Mouse (Mus musculus) forelimb bud, embryonic 11.5 days (tissue): Measurements from ENCODE around the gene Mov10.
"Not testable (repeated sequence)": the region's sequence is repeated elsewhere in the genome, so short reads cannot be mapped to it uniquely, and the experiment has no call there.

Experiments used
- DNase-seq: peaks from one replicate; pipeline ENCODE4 v3.0.0-alpha.2; 2012; ENCODE audit warnings: low read depth, low spot score

Mov10 gene

DNA sequence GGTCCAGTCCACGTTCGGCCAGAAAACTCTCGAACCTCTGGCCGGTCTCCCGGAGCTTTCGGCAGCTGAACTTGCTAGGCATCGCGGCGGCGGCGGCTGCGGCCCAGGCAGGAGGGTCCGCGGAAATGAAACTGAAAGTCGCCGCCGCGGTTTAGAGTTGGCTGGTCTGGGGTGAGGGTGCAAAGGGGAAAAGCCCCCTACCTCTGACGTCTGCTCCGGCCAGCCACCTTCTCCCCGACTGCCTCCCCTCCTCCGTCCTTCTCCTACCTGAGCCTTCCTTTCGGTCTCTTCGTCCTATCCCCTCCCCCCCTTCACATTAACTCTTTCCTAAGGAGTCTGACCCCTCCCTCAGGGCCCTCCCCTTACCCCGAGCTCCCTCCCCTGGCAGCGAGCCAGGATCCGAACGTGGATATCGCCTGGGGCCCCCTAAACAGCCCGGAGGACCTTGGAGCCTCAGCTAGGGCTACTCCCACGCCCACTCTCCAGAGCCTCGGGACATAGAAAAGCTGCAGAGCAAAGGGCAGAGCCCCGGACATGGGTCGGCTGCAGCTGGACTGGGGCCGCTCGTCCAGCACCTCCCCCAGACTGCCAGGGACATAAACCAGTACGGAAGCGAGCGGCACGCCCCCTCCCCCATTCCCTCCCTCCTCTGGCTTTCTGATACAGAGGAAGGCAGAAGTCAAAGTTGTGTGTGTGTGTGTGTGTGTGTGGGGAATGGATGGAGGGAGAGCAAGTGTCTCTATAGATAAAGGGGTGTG lies at the start of gene Mov10:
Mov10 (minus strand) TSS at position 573 of the 758 bp plus-strand sequence.
- peak; percentile 83 for DNase-seq

- DNase-seq = not testable (repeated sequence)
Measured at GRCm38 (mm10) chr3:104866674-104867073, 48.3 kb upstream of the Mov10 start.

DNA sequence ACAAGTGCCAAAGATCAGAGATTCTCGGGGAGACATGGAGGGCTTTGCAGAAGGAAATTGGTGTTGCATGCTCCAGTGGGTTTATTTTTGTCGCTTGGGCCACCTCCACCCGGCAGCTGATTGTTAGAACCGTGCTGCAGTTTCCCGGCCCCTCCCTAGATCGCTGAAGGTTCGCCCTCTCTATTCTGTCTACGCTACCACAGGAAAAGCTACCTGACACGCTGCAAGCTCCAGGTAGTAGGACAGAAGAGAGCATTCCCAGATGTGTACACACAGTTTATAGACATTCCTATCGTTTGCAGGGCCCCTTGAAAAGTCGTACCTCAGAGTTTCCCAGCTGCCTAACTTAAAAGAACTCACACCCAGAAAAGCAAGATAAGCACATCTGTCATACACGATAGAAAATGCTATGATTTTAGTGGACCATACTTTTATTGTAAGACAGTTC lies 47.0 kb upstream of the Mov10 start:
- DNase-seq = no peak

GRCm38 (mm10) chr3:104864651-104865340 lies 46.4 kb upstream of the Mov10 start:
- peak; percentile 75 for DNase-seq

DNA sequence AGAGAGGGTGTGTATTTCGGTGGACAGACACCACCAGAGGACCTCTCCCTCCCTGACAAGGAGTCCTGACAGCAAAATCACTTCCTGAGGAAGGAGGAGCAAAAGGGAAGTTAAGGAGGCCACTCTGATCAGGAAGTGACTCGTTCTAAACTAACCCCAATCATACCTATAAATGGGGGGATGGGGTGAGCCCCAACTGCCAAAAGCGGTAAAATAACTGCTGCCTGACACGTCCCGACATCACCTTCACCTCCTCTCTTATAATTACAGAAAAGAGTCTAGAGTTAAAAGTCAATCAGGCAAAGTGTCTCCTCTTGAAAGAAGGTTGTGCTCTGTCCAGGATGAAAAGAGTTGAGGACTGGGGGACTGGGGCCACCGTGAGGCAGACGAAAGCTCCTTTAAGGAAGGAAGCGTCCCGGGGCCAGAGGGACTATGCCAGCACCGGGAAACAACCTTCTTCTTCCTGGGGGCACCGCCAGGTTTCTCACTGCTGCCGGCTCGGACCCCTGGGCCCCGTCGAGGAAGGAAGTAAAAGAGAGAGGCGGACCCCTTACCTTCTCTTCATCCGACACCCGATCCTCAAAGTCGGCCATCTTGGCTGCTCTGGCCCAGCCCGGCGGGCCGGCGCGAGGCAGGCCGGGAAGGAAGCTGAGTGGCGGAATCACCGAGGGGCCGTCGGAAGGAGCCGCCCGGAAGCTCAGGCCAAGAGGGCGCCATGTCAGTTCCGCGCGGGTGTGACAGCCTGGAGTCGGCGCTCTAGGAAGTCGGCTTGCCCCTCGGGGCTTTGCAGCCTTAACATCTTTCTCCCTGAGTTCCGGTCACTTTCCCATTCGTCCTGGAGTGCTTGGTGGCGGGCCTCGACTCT lies 45.7 kb upstream of the Mov10 start, which contains the start of the genes St7l and Capza1:
St7l (plus strand) TSS at position 220 of the 865 bp plus-strand sequence.
Capza1 (minus strand) TSS at position 720 of the 865 bp plus-strand sequence.
- peak; percentile 83 for DNase-seq

DNA sequence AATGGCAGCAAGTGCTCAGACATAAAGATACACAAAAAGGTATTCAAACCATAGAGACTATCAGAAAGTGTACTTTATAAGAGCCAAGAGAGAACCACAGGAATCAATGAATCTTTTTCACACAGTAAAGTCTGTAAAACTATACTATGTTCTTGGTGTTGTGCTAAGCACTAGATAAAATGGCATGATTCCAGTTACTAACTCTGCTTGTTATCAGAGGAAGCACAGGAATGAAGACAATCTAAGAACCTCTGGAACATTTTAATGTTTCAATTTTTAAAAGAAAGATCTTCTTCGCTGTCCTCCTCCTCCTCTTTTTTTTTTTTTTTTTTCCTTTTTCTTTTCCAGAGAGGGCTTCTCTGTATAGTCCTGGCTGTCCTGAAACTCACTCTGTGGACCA lies 40.2 kb upstream of the Mov10 start:
- no peak for DNase-seq

GRCm38 (mm10) chr3:104856106-104856505 lies 37.7 kb upstream of the Mov10 start:
- DNase-seq = no peak

DNA sequence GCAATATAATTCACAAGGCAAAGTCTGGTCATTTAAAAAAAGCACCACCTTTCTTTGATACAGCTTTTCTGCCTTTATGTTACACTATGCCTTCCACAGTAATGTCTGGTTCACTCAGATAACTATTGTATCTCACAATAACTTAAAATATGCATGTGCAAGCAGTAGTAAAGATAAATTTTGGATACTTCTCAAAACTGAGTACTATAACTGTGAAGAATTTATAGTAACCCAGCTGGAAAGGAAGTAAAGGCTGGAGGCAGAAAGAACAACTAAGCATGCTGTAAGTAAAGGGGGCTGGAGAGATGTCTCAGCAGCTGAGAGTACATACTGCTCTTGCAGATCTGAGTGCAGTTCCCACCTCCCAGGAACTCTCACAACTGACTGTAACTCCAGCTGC lies 36.5 kb upstream of the Mov10 start:
- DNase-seq = no peak

DNA sequence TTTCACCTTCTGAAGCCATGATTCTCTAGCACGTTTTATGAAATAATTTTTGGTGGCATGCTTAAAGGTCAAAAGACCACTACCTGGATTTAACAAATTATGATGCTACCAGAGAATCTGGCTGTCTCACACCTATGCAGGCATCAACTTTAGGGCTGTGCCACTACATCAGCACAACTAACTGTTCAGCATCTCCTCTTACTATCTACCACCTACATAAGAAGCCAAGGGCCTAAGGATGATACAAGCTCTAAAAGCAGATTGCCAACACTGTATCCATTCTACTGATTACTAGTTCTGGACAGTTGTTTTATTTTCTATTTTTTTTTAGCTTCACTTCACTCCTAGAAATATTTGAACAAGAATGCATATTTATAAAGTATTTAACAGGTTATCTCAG lies 36.1 kb upstream of the Mov10 start:
- DNase-seq = no peak

GRCm38 (mm10) chr3:104846601-104847000 lies 28.2 kb upstream of the Mov10 start:
- no peak for DNase-seq

GRCm38 (mm10) chr3:104841049-104841448 lies 22.7 kb upstream of the Mov10 start:
- no peak for DNase-seq

DNA sequence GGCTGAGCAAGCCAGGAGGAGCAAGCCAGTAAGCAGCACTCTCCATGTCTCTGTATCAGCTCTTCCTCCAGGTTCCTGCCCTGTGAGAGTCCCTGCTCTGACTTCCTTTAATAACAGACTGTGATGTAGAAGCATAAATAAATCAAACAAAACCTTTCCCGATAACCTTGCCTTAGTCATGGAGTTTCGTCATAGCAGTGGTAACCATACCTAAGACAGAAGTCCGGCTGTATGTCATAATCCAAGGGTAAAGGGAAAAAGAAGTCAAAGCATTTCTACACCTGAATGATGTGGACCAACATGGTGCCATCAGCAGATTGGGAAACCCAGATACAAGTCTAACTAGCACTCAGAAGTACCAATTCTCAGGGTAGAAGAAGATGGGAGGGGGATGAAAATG lies 17.4 kb upstream of the Mov10 start:
- DNase-seq = no peak

- no peak for DNase-seq
Measured at GRCm38 (mm10) chr3:104822413-104822812, 4.0 kb upstream of the Mov10 start.

- DNase-seq = no peak
Measured at GRCm38 (mm10) chr3:104820426-104820825, 2.1 kb upstream of the Mov10 start.

DNA sequence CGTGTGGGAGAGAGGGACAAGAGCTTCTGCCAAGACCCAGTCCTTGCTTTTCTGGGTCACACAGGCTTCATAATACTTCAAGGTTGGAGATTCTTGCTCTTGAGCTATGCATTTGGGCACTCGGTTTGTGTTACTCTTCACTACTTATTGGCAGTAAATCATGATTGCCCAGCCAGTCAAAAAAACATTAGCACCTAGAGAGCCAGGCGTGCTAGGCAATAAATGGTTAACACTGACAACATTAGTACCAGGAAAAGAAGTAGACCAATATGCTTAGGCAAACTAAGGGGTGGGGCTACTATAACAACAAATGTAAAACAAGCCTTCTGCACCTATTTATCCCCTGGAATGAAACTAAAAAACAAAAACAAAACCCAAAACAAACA lies 379 bp upstream of the Mov10 start:
- DNase-seq = no peak

- peak; percentile 53 for DNase-seq
Measured at GRCm38 (mm10) chr3:104817481-104817990, 827 bp downstream of the Mov10 start.

- DNase-seq = no peak
Measured at GRCm38 (mm10) chr3:104816130-104816529, 2.2 kb downstream of the Mov10 start.

DNA sequence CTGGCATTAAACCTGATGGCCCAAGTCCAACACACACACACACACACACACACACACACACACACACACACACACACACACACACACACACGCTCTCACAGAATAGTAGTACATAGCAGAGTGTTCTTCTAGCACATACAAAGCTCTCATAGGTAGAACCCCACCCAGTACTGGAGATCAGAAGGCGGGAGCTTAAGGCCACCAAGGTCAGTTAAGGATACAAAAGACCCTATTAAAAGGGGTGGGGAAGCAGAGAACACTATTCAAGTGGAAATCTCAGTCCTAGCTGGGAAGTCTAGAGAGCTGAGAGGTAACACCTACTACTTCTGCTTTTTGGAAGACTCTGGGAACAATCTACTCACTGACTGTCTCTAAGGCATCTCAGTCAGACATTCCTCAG lies 3.0 kb downstream of the Mov10 start:
- no peak for DNase-seq

- no peak for DNase-seq
Measured at GRCm38 (mm10) chr3:104814746-104815145, 3.6 kb downstream of the Mov10 start.

GRCm38 (mm10) chr3:104813227-104813626 lies 5.1 kb downstream of the Mov10 start:
- DNase-seq = not testable (repeated sequence)

DNA sequence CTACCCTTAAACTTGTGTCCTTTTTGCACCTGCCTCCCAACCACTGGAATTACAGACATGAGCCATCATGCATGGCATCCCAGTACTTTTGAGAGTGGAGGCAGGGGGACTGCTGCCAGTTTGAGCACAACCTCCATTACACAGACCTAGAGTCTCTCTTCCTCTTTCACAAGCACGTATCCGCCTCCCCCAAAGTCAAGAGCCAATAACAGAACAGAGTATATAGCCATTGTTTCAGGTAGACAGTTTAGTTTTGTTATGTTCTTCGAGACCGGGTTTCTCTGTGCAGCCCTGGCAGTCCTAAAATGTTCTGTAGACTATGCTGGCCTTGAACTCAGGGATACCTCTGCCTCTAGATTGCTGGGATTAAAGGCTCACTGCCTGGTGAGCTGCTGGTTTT lies 6.1 kb downstream of the Mov10 start:
- DNase-seq = no peak

DNA sequence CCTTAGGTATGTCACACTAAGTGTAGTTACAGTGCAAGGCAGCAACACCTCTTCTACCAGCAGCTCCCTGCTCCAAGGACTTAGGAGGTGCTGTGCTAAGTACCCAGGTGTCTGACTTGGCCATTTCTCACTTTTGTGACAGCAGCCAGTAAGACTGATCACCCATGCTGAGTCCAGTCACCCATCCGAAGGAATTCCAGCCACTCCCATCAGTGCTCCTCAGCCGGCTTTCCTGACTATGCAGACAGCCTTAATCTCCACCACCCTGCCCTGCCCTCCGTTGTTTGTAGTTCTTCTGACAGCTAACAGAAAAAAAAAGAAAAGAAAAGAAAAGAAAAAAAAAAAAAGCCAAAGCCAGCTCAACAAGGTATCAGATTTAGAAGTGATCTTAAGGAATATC lies 6.6 kb downstream of the Mov10 start:
- no peak for DNase-seq
